In the genomic region with DNA sequence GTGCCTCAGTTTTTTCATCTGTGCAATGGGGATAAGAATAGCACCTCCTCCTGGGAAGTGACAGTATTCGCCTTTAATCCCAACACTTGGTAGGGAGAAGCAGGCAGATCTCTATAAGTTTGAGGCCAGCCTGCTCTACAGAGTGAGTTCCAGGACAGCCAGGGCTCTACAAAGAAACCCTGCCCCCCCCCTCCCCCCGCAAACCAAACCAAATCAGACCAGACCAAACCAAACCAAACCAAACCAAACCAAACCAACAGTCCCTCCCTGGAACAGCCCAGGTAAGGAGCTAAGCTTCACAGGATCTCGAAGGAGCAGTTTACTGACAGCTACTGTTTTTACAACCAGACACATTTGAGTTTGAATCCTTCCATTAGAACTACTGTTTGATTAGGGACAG, we compare ENCODE assay signal across 26 mouse cellular contexts. TPM values are rescaled to one million over a fixed set of nuclear protein-coding genes. Genes with fewer than 3 reads are reported as not detected.
DNase-seq lines count a peak whose midpoint lies in the region; ATAC-seq and TF ChIP-seq lines count a peak whose summit lies in the region.
"Had no signal": no experiment of that assay in that cellular context is flagged by ENCODE, and none has a peak within 500 bp of the region (broad histone marks: within the 10 kb centered on the region; RNA-seq: fewer than 3 reads in every experiment).

No protein-coding gene starts in this region.

- no peaks in the 10 kb centered on the region for H3K9me3 ChIP-seq in forebrain, embryonic 10.5 days
- H3K9me3 ChIP-seq in forebrain, embryonic 12.5 days, result no peaks in the 10 kb centered on the region
- H3K9me3 ChIP-seq in CH12.LX (replicated peaks; ENCODE audit: low read length), result no peaks in the 10 kb centered on the region
- H3K9me3 ChIP-seq in MEL (replicated peaks; ENCODE audit: insufficient read depth, low read length), result no peaks in the 10 kb centered on the region
- H3K9me3 ChIP-seq in liver, embryonic 13.5 days (replicated peaks), result no peaks in the 10 kb centered on the region
- no peaks in the 10 kb centered on the region for H3K9me3 ChIP-seq in intestine, embryonic 15.5 days
- H3K9me3 ChIP-seq: embryonic facial prominence, embryonic 12.5 days; forebrain, embryonic 13.5 days; heart, embryonic 13.5 days; hindbrain, embryonic 12.5 days; limb, embryonic 15.5 days; neural tube, embryonic 15.5 days had no signal

- H3K4me1 ChIP-seq in forebrain, embryonic 10.5 days, result peaks cover 41% of the 10 kb centered on the region
- H3K4me1 ChIP-seq in forebrain, embryonic 12.5 days, result peaks cover 14% of the 10 kb centered on the region
- H3K4me1 ChIP-seq in CH12.LX (ENCODE audit: control insufficient read depth in 1 of 2, insufficient read depth in 2 of 2) (peaks cover 18 to 59% of the 10 kb centered on the region in 2 experiments), MEL (ENCODE audit: control insufficient read depth in 1 of 2, insufficient read depth in 2 of 2, low read length in 2 of 2) (peaks cover 14 to 60% of the 10 kb centered on the region in 2 experiments)
- H3K4me1 ChIP-seq in liver, embryonic 13.5 days (replicated peaks), result peaks cover 63% of the 10 kb centered on the region
- H3K4me1 ChIP-seq in intestine, embryonic 15.5 days (replicated peaks), result no peaks in the 10 kb centered on the region
- H3K4me1 ChIP-seq: forebrain, embryonic 13.5 days; neural tube, embryonic 15.5 days had no signal

- H3K27ac ChIP-seq in forebrain, embryonic 10.5 days, result 0 out of 2 replicates have a peak overlapping the region, but pooled peaks have one; percentile 49
- H3K27ac ChIP-seq in forebrain, embryonic 12.5 days, result no peak overlapping the region
- peak overlapping the region; percentile 93 for H3K27ac ChIP-seq in CH12.LX (ENCODE audit: insufficient read depth, low read depth)
- H3K27ac ChIP-seq in MEL (ENCODE audit: control insufficient read depth, low read depth, low read length), result peak overlapping the region; percentile 68
- H3K27ac ChIP-seq in liver, embryonic 13.5 days, result no peak overlapping the region
- H3K27ac ChIP-seq in intestine, embryonic 15.5 days, result no peak overlapping the region
- H3K27ac ChIP-seq: embryonic facial prominence, embryonic 12.5 days; forebrain, embryonic 13.5 days; heart, adult 2 months; heart, embryonic 13.5 days; neural tube, embryonic 15.5 days had no signal

- in situ Hi-C loops in CH12.LX (cut with MboI; ENCODE audit: low pct_ligation_motif_present, low pct_unique_long_range_greater_than_20kb, low sequenced_read_pairs), result no loop called here

- H3K36me3 ChIP-seq in forebrain, embryonic 10.5 days (replicated peaks), result no peaks in the 10 kb centered on the region
- no peaks in the 10 kb centered on the region for H3K36me3 ChIP-seq in forebrain, embryonic 12.5 days (replicated peaks)
- H3K36me3 ChIP-seq in CH12.LX (replicated peaks in 1 of 2; ENCODE audit: control insufficient read depth in 1 of 2, insufficient read depth in 1 of 2, low read length in 1 of 2) (peaks cover 14 to 26% of the 10 kb centered on the region in 2 experiments), MEL (ENCODE audit: control insufficient read depth in 1 of 2, insufficient read depth in 2 of 2, low read length in 2 of 2) (peaks cover 0 to 48% of the 10 kb centered on the region in 2 experiments; a peak in 2 of 4 replicates)
- no peaks in the 10 kb centered on the region for H3K36me3 ChIP-seq in liver, embryonic 13.5 days
- H3K36me3 ChIP-seq in intestine, embryonic 15.5 days, result no peaks in the 10 kb centered on the region
- H3K36me3 ChIP-seq: embryonic facial prominence, embryonic 12.5 days; heart, embryonic 13.5 days; hindbrain, embryonic 12.5 days; limb, embryonic 15.5 days; neural tube, embryonic 15.5 days had no signal

- no peaks in the 10 kb centered on the region for H3K27me3 ChIP-seq in forebrain, embryonic 10.5 days (ENCODE audit: poor library complexity, severe bottlenecking)
- no peaks in the 10 kb centered on the region for H3K27me3 ChIP-seq in forebrain, embryonic 12.5 days
- no peaks in the 10 kb centered on the region for H3K27me3 ChIP-seq in CH12.LX (replicated peaks)
- no peaks in the 10 kb centered on the region for H3K27me3 ChIP-seq in MEL (ENCODE audit: control insufficient read depth in 1 of 2, insufficient read depth in 2 of 2, low read length in 2 of 2)
- H3K27me3 ChIP-seq in liver, embryonic 13.5 days, result no peaks in the 10 kb centered on the region
- H3K27me3 ChIP-seq in intestine, embryonic 15.5 days (replicated peaks), result no peaks in the 10 kb centered on the region
- H3K27me3 ChIP-seq: embryonic facial prominence, embryonic 12.5 days; forebrain, embryonic 13.5 days; heart, embryonic 13.5 days; hindbrain, embryonic 12.5 days; limb, embryonic 15.5 days; neural tube, embryonic 15.5 days had no signal

- H3K9ac ChIP-seq in forebrain, embryonic 12.5 days, result no peak overlapping the region
- H3K9ac ChIP-seq in CH12.LX (ENCODE audit: insufficient read depth, low read depth) (peak overlapping the region; percentile 98), MEL (ENCODE audit: control insufficient read depth, low read depth, low read length, poor library complexity, severe bottlenecking) (peak overlapping the region; percentile 96)
- H3K9ac ChIP-seq in liver, embryonic 13.5 days, result no peak overlapping the region
- no peak overlapping the region for H3K9ac ChIP-seq in intestine, embryonic 15.5 days
- H3K9ac ChIP-seq: embryonic facial prominence, embryonic 12.5 days; forebrain, embryonic 13.5 days; heart, embryonic 13.5 days; hindbrain, embryonic 12.5 days; limb, embryonic 15.5 days; lung, embryonic 14.5 days; neural tube, embryonic 15.5 days had no signal

- no peak for DNase-seq in forebrain, embryonic 10.5 days (ENCODE audit: extremely low spot score, low spot score)
- no peak for DNase-seq in CH12.LX (ENCODE audit: extremely low read depth)
- no peak for DNase-seq in MEL (ENCODE audit: low read depth, low spot score)
- no peak for DNase-seq in liver, embryonic 13.5 days
- no peak for DNase-seq in testis, postnatal 14 days (ENCODE audit: low spot score)
- DNase-seq: cerebellum, adult 18-20 months; cerebellum, postnatal 25 days; gastrocnemius, postnatal 36 days; kidney, adult 18-20 months; lung, embryonic 14.5 days; right cerebral cortex, adult 18-20 months had no signal

- 85% methylated on average over 3 of the region's 3 CpGs for WGBS in forebrain, embryonic 10.5 days
- 87% methylated on average over 3 of the region's 3 CpGs for WGBS in forebrain, embryonic 12.5 days
- WGBS in liver, embryonic 13.5 days (ENCODE audit: insufficient replicate concordance), result 55% methylated on average over 3 of the region's 3 CpGs
- WGBS in intestine, embryonic 15.5 days, result 79% methylated on average over 3 of the region's 3 CpGs

- ATAC-seq in forebrain, embryonic 12.5 days (ENCODE audit: low FRiP score), result no peak
- ATAC-seq in liver, embryonic 13.5 days (ENCODE audit: low read depth), result no peak
- no peak for ATAC-seq in intestine, embryonic 15.5 days
- ATAC-seq: forebrain, embryonic 13.5 days had no signal

- TF ChIP-seq EP300 in CH12.LX (IDR thresholded peaks at IDR 0.05; ENCODE audit: low read length) (no peak), MEL (IDR thresholded peaks at IDR 0.05; ENCODE audit: low read depth in 1 of 2, low read length in 2 of 2) (no peak; a peak in 1 of 4 replicates)

- TF ChIP-seq CTCF in CH12.LX (conservative IDR thresholded peaks at IDR 0.05 in 1 of 2, IDR thresholded peaks at IDR 0.05 in 1 of 2; ENCODE audit: low read depth in 2 of 2, low read length in 2 of 2) (peak in 1 of 2 experiments; percentile 2; a peak in 1 of 4 replicates), MEL (IDR thresholded peaks at IDR 0.05 in 2 of 3, conservative IDR thresholded peaks at IDR 0.05 in 1 of 3; ENCODE audit: control insufficient read depth in 1 of 3, insufficient read depth in 1 of 3, low read depth in 2 of 3, low read length in 3 of 3, poor library complexity in 1 of 3, severe bottlenecking in 1 of 3) (no peak; a peak in 1 of 6 replicates)

- dilution Hi-C loops in CH12.LX (cut with MboI; ENCODE audit: extremely low pct_ligation_motif_present, extremely low pct_unique_long_range_greater_than_20kb, low sequenced_read_pairs), result no loop called here

- H3K79me2 ChIP-seq in CH12.LX (replicated peaks; ENCODE audit: control insufficient read depth, extremely low read depth, insufficient read depth, poor library complexity, severe bottlenecking) (peaks cover 58% of the 10 kb centered on the region), MEL (ENCODE audit: control insufficient read depth, insufficient read depth, low read length, poor library complexity) (peaks cover 44% of the 10 kb centered on the region)

- no peak overlapping the region for H3K4me3 ChIP-seq in forebrain, embryonic 10.5 days
- H3K4me3 ChIP-seq in forebrain, embryonic 12.5 days (replicated peaks), result no peak overlapping the region
- H3K4me3 ChIP-seq in CH12.LX (replicated peaks in 1 of 3; ENCODE audit: low read depth in 2 of 3, low read length in 2 of 3, poor library complexity in 1 of 3) (peak overlapping the region in 2 of 3 experiments; percentile 48 to 68), MEL (ENCODE audit: control insufficient read depth in 1 of 2, insufficient read depth in 1 of 2, low read depth in 2 of 2, low read length in 2 of 2) (peak overlapping the region; percentile 68 to 96)
- H3K4me3 ChIP-seq in liver, embryonic 13.5 days (replicated peaks), result no peak overlapping the region
- no peak overlapping the region for H3K4me3 ChIP-seq in intestine, embryonic 15.5 days (replicated peaks)
- H3K4me3 ChIP-seq: embryonic facial prominence, embryonic 12.5 days; forebrain, embryonic 13.5 days; heart, adult 2 months; hindbrain, embryonic 12.5 days; left cerebral cortex, adult 2 months; limb, embryonic 15.5 days; neural tube, embryonic 15.5 days had no signal

- TF ChIP-seq RAD21 in CH12.LX (IDR thresholded peaks at IDR 0.05; ENCODE audit: low read depth, low read length) (no peak), MEL (IDR thresholded peaks at IDR 0.05; ENCODE audit: low read depth, low read length) (no peak)

- no peak overlapping the region for H3K4me2 ChIP-seq in forebrain, embryonic 12.5 days
- H3K4me2 ChIP-seq in CH12.LX (ENCODE audit: insufficient read depth, low read depth, poor library complexity, severe bottlenecking), result peak overlapping the region; percentile 73
- 0 out of 2 replicates have a peak overlapping the region, but pooled peaks have one; percentile 41 for H3K4me2 ChIP-seq in liver, embryonic 13.5 days
- no peak overlapping the region for H3K4me2 ChIP-seq in intestine, embryonic 15.5 days (replicated peaks)
- H3K4me2 ChIP-seq: embryonic facial prominence, embryonic 12.5 days; forebrain, embryonic 13.5 days; heart, embryonic 13.5 days; hindbrain, embryonic 12.5 days; limb, embryonic 15.5 days; lung, embryonic 14.5 days; midbrain, embryonic 11.5 days; neural tube, embryonic 15.5 days had no signal

- TF ChIP-seq POLR2A in CH12.LX (IDR thresholded peaks at IDR 0.05; ENCODE audit: low read depth, low read length) (no peak), MEL (IDR thresholded peaks at IDR 0.05; ENCODE audit: control insufficient read depth in 1 of 2, insufficient read depth in 1 of 2, low read depth in 1 of 2, low read length in 2 of 2, poor library complexity in 1 of 2) (no peak)

RNA-seq across cellular contexts. Expression of a gene that starts 0.3 kb away (rescaled TPM):
- polyA plus RNA-seq in forebrain, embryonic 10.5 days (2016; fragmentation: Nextera tagmentation; extraction: Ambion mirVana), result 16.7 and 17.1 TPM in 2 replicates
- polyA plus RNA-seq in forebrain, embryonic 12.5 days (2016; fragmentation: Nextera tagmentation; extraction: Ambion mirVana), result 16.8 and 17.0 TPM in 2 replicates
- total RNA-seq in CH12.LX (2012; rRNA removed), result 182 and 225 TPM in 2 replicates
- 32.3 and 41.1 TPM in 2 replicates for total RNA-seq in CH12.LX (2014; rRNA removed)
- polyA plus RNA-seq in CH12.LX (2012; ENCODE audit: insufficient read length, low read depth), result 486 and 594 TPM in 2 replicates
- 101 and 116 TPM in 2 replicates for total RNA-seq in MEL (2012; rRNA removed)
- 100 to 1,000 TPM; 234 to 696 TPM for polyA plus RNA-seq in MEL (2012; ENCODE audit: insufficient read depth in 1 of 2, insufficient read length in 2 of 2, low read depth in 1 of 2, low replicate concordance in 2 of 2, missing spikeins in 1 of 2)
- polyA plus RNA-seq in liver, embryonic 13.5 days (2015; fragmentation: Nextera tagmentation; extraction: Ambion mirVana), result 54.1 and 58.3 TPM in 2 replicates
- 37.9 and 42.4 TPM in 2 replicates for polyA plus RNA-seq in intestine, embryonic 15.5 days (2015; fragmentation: Nextera tagmentation; extraction: Ambion mirVana)

RNA-seq across cellular contexts. Expression of a gene that starts 31.6 kb away (rescaled TPM):
- not detected in 2 replicates for polyA plus RNA-seq in forebrain, embryonic 10.5 days (2016; fragmentation: Nextera tagmentation; extraction: Ambion mirVana)
- polyA plus RNA-seq in forebrain, embryonic 12.5 days (2016; fragmentation: Nextera tagmentation; extraction: Ambion mirVana), result 0.22 and 0.26 TPM in 2 replicates
- total RNA-seq in CH12.LX (2012; rRNA removed), result 1.8 and 3.5 TPM in 2 replicates
- 0.30 and 0.52 TPM in 2 replicates for total RNA-seq in CH12.LX (2014; rRNA removed)
- 0.37 and 0.76 TPM in 2 replicates for polyA plus RNA-seq in CH12.LX (2012; ENCODE audit: insufficient read length, low read depth)
- not detected in 2 replicates for total RNA-seq in MEL (2012; rRNA removed)
- not detected for polyA plus RNA-seq in MEL (2012; ENCODE audit: insufficient read depth in 1 of 2, insufficient read length in 2 of 2, low read depth in 1 of 2, low replicate concordance in 2 of 2, missing spikeins in 1 of 2)
- 0.05 TPM in 2 replicates for polyA plus RNA-seq in liver, embryonic 13.5 days (2015; fragmentation: Nextera tagmentation; extraction: Ambion mirVana)
- 0.06 TPM in 1 of 2 replicates, not detected in the other for polyA plus RNA-seq in intestine, embryonic 15.5 days (2015; fragmentation: Nextera tagmentation; extraction: Ambion mirVana)
- total RNA-seq: adrenal gland, postnatal 4 days; gastrocnemius, adult 18-20 months; gastrocnemius, postnatal 36 days; heart, adult 2 months; heart, postnatal 14 days had no signal
- polyA plus RNA-seq: forebrain, embryonic 13.5 days; heart, embryonic 13.5 days; large intestine, adult 2 months; lung, embryonic 14.5 days; midbrain, embryonic 11.5 days had no signal

Comparison
In these comparisons a context has a peak if more than half of its experiments do, and no peak if none do; other contexts are left out.
1. H3K27ac ChIP-seq: peak in forebrain, embryonic 10.5 days (single experiment), CH12.LX (single experiment) and MEL (single experiment); none in forebrain, embryonic 12.5 days (single experiment), liver, embryonic 13.5 days (single experiment) and intestine, embryonic 15.5 days (single experiment).
2. H3K4me3 ChIP-seq: peak in CH12.LX (2 of 3) and MEL (2 of 2); none in forebrain, embryonic 10.5 days (single experiment), forebrain, embryonic 12.5 days (single experiment), liver, embryonic 13.5 days (single experiment) and intestine, embryonic 15.5 days (single experiment).
3. H3K4me2 ChIP-seq: peak in CH12.LX (single experiment) and liver, embryonic 13.5 days (single experiment); none in forebrain, embryonic 12.5 days (single experiment) and intestine, embryonic 15.5 days (single experiment).
4. H3K9ac ChIP-seq: peak in CH12.LX (single experiment) and MEL (single experiment); none in forebrain, embryonic 12.5 days (single experiment), liver, embryonic 13.5 days (single experiment) and intestine, embryonic 15.5 days (single experiment).